Mouse (Mus musculus) heart, postnatal 0 days (tissue): ENCODE data around the gene Tat.

ENCODE experiments used
- CTCF ChIP-seq: IDR thresholded peaks from 2 replicates; pipeline ENCODE4 v1.5.1; 2016; ENCODE audit warnings: antibody characterized with exemption, control low read depth, low read depth
- EP300 ChIP-seq: IDR thresholded peaks from 2 replicates; pipeline ENCODE4 v1.6.1; 2016; ENCODE audit warnings: antibody characterized with exemption, low read depth

DNA sequence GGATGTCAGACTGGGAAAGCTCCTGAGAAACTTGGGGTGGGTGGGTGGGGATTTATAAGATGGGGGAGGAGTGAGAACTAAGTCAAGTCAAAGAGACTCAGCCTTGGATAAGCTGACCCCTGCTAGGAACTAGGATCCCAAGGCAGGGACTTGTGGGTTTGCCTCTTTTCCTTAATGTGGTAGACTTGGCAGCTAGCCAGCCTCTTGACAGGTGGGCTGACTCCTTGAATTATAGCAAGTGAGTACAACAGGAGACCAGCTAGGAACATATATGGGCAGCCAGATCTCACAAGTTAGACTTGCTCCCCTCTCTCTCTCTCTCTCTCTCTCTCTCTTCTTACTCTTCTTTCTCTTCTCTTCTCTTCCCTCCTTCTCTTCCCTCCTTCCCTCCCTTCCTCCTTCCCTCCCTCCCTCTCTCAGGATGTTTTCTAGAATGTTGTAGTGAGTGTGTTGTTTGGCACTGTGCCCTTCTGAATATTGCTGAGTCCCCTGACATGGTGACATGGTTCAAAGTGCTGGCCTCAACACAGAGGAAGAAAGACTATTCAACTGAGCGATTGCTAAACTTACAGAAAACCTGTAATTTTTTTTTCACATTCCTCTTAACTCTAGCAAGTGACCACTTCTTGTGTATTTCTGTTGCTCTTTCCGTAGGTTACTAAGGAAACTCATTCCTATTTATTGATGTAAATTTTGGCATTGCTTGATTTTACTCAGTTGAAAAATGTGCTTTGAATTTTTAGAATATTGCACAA is 48.5 kb upstream of the Tat start:
- TF ChIP-seq CTCF = no peak
- TF ChIP-seq EP300 = no peak
